Mouse (Mus musculus): ENCODE results near the gene Gm20075.
A peak's percentile ranks its signal among the peaks of the same experiment; 100 is the strongest.
"Not testable (repeated sequence)": the region's sequence is repeated elsewhere in the genome, so short reads cannot be mapped to it uniquely, and the experiment has no call there.

The Gm20075 gene

GRCm38 (mm10) chr13:96081276-96081675 lies at the start of gene Gm20075:
TSS of gene Gm20075 (minus strand) at chr13:96081376.
- not testable (repeated sequence) for DNase-seq (ENCODE audit: low read depth, low spot score)

- no peak for DNase-seq (ENCODE audit: low read depth, low spot score)
Observed at GRCm38 (mm10) chr13:96129081-96129480, 47.9 kb upstream of the Gm20075 start.

- DNase-seq (ENCODE audit: low read depth, low spot score) = peak; percentile 37
Observed at GRCm38 (mm10) chr13:96126669-96127068, 45.5 kb upstream of the Gm20075 start.

DNA sequence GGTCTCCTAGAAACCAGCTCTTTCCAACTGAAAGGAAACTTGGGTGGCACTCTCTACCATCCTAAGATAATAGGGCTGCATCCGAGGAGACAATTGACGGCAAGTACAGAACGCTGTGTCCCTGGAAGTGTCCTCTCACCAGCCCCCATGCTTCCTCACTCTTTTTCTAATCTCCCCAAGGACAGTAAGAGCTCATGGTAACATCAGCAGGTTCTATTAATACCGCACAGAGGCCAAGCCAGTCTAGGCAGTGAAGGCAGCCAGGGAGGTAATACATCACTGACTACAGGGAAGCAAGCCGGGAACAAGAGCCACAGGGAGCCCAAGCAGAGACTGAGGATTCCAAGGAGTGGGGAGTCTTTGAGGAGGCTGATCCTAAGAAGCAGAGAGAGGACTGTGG lies 43.8 kb upstream of the Gm20075 start:
- no peak for DNase-seq (ENCODE audit: low read depth, low spot score)

DNA sequence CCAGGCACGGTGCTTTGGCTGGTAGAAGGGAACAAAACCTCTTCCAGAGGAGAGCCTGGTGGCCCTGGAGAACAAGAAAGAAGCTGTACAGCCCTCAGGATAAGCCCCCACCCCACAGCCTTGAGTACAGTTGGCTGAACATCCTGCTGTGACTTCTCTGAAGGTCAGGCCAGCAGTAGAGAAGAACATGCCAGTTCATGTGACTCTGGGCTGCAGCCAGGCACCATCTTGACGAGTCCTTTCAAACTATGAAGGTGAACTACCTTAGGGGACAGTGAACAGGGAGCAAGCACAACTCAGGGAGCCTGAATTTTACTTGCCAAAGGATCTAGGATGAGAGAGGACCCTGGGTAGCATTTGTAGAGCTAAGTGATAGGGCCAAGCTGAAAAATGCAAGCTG lies 31.5 kb upstream of the Gm20075 start:
- DNase-seq (ENCODE audit: low read depth, low spot score) = no peak

GRCm38 (mm10) chr13:96110767-96111166 lies 29.6 kb upstream of the Gm20075 start:
- DNase-seq (ENCODE audit: low read depth, low spot score) = no peak

- DNase-seq (ENCODE audit: low read depth, low spot score) = no peak
Observed at GRCm38 (mm10) chr13:96106367-96106766, 25.2 kb upstream of the Gm20075 start.

GRCm38 (mm10) chr13:96090929-96091328 lies 9.8 kb upstream of the Gm20075 start:
- no peak for DNase-seq (ENCODE audit: low read depth, low spot score)

GRCm38 (mm10) chr13:96085581-96086302 lies 4.6 kb upstream of the Gm20075 start:
- DNase-seq (ENCODE audit: low read depth, low spot score) = no peak

- DNase-seq (ENCODE audit: low read depth, low spot score) = not testable (repeated sequence)
Observed at GRCm38 (mm10) chr13:96081754-96082153, 578 bp upstream of the Gm20075 start, which contains the start of gene Gm17190. TSS of gene Gm17190 (plus strand) at chr13:96082054.

- DNase-seq (ENCODE audit: low read depth, low spot score) = no peak
Observed at GRCm38 (mm10) chr13:96073555-96073954, 7.6 kb downstream of the Gm20075 start.

- DNase-seq (ENCODE audit: low read depth, low spot score) = no peak
Observed at GRCm38 (mm10) chr13:96052755-96053154, 28.4 kb downstream of the Gm20075 start.

DNA sequence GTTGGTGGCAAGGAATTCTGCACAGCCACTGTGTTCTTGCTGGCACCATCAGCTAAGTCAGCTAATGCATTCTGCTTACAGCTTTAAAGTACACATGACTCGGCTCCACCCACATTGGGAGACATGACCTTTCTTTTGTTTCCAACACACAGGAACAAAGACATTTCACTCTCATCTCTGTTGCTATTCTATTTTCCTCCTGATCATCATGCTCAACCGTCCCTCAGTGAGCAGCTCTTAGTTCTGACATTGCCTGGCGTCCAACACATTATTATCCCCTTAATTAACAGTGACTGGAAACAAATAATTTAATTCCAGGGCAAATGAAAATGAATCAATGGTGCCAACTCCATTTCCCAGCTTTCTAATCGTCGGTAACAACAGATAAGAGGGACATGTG lies 35.8 kb downstream of the Gm20075 start:
- DNase-seq (ENCODE audit: low read depth, low spot score) = peak; percentile 7

DNA sequence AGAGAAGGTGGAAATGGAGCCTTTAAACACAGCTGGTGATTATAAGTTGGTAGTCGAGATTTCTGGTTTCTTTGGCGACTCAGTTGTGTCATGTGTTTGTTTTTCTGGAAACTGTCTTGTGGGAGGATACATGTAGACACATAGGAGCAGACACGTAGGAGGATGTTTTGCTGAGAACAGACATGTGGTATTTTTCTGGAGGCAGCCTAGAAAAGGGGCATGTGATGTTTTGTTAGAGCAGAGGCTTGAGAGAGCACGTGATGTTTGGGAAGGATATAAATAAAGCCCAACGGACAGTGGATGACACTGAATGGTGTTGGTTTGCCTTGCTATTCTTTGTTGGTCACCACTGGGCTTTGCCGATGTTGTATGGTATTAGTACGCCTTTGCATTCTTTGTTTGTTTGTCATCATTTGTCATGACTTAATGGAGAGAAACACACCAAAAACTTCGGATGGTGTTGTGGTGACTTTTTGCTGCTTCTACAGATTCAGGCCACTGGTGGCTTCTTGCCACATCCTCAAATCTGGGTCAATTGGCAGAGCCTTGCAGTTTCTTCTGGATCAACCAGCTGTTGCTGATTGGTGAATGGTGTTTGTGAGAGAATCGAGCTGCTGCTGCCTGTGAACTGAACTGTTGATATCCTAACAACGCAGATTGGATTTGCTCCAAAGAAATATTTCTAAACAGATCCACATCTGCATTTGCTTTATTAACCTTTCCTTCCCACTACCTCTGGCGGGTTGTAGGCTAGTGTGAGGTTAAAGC lies 40.7 kb downstream of the Gm20075 start:
- DNase-seq (ENCODE audit: low read depth, low spot score) = no peak

GRCm38 (mm10) chr13:96039536-96039935 lies 41.6 kb downstream of the Gm20075 start:
- no peak for DNase-seq (ENCODE audit: low read depth, low spot score)

- peak; percentile 64 for DNase-seq (ENCODE audit: low read depth, low spot score)
Observed at GRCm38 (mm10) chr13:96030368-96031223, 50.6 kb downstream of the Gm20075 start.
